Mouse (Mus musculus): ENCODE results near the gene Lamc3.

The Lamc3 gene

DNA sequence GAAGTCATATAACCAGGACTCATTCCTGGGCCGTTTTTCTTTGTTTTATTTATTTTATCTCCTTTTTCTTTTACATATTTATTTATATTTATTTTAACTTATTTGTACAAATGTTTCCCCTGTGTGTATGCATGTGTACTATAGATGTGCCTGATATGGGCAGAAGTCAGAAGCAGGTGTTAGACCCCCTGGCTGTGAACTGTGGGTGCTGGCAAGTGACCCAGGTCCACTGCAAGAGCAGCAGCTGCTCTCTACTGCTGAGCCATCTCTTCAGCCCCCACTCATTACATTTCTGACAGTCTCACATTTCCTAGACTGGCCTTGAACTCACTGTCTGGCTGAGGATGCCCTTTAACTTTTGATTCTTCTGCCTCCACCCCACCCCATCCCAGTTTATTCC lies 51.2 kb downstream of the Lamc3 start:
- no peak for DNase-seq

DNA sequence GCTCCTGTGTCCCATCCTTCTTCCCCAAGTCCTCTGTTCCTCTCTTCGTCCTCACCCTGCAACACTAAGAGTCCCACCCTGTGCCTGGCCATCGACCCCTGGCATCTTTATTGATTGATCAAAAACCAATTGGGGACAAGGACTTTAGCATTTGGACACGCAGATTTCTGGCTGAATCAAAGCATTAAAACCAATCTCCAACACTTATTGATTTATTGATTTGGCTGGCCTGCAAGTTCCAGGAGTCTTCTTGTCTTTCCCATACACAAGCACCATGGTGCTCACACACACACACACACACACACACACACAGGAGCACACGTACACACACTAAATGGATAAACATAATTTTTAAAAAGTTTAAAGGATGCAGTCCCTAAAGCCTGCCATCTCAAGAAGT lies 55.9 kb downstream of the Lamc3 start:
- DNase-seq, result no peak

- DNase-seq, result no peak
Observed at GRCm38 (mm10) chr2:31945580-31945979, 58.5 kb downstream of the Lamc3 start.

- no peak for DNase-seq
Observed at GRCm38 (mm10) chr2:31948392-31948791, 61.3 kb downstream of the Lamc3 start.

GRCm38 (mm10) chr2:31948801-31949200 lies 61.7 kb downstream of the Lamc3 start:
- DNase-seq, result no peak

DNA sequence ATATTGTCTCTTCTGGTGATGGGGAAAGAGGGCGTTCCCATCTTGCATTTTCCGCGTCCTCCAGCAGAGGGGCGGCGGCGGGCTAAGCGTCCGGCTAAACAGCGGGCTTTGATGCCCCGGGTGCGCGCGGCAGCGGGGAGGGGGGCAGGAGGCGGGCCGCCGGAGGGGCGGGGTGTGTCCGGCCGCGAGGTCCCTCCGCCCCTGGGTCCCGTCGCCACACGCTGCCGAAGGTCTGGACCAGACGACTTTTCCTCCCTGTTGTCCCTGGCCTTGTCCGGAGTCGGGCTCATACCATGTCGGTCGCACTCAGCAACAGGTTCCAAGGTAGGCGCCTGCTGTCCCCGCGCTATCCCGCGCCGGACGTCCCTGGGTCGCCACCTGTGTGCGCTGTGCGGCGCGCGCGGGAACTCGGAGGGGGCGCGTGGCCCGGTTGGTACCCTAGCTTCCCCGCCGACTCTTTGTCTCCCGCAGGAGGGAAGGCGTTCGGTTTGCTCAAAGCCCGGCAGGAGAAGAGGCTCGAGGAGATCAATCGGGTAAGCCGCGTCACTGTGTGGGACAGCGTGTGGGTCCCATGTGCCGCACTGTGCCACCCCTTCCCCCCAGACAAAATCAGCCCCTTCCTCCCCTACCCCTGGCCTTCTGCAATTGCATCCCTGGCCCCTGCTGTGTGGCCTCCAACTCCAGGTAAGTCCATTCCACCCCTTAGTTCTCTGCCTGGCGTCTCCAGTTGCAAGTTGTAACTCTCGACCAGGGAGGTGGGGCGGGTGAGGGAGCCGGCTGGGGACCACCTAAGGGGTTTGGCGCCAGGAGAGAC lies 63.2 kb downstream of the Lamc3 start, which contains the start of gene Aif1l:
TSS of gene Aif1l (plus strand) at position 82 of the 814 bp plus-strand sequence.
- DNase-seq, result peak in 1 of 2 experiments; percentile 41

DNA sequence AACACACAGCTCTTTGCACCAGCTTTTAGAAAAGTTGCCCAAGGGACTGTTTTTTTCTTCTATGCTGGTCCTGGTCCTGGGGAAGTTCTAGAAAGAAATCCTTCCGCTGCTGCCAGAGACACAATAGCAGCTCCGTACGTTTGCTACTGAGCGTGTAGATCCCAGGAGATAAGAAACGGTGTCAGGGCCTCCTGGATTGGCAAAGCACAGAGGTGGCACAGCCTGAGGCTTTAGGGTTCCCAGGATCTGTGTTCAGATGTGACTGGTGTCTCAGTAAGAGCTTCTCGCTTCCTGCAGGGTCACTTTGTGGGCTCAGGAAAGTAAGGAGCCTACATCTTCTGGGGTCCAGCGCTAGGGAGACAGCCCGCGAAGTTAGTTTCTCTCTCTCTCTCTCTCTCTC lies 63.9 kb downstream of the Lamc3 start:
- no peak for DNase-seq

DNA sequence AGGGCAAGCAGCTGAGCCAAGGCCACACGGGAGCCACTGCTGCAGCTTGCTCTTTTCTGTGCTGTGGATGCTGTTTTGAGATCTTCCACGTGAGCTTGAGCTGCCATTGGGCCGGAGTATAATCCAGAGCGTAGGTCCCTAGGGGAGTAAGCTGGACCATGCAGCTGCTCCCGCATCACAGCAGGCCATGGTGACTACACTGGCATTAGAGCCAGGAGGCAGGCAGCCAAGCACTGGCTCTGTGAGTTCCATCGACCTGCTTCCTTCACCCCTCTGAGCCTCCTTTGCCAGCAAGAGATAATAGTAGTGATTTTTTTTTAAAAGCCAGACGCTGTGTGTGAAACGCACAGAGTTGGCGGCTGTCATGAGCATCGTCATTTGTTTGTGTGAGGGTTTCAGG lies 65.1 kb downstream of the Lamc3 start:
- DNase-seq, result no peak

GRCm38 (mm10) chr2:31952725-31953124 lies 65.6 kb downstream of the Lamc3 start:
- DNase-seq, result no peak

DNA sequence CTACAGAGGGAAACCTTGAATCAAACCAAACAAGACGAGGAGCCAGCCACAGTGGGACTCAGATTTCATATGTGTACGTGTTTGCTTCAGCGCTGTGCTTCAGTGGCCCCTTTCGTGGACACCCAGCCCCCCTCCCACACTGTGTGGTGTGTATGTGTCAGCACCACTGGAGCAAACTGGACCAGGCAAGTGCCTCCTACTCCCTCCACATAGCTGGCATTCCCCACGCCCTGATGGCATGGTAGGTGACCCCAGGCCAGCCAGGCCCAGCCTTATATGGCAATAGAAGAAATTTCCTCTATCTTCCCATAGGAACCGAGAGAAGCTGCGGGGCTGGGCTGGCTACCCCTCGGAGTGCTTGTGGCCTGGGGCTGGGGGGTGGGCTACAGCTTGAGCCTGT lies 66.6 kb downstream of the Lamc3 start:
- DNase-seq, result no peak

DNA sequence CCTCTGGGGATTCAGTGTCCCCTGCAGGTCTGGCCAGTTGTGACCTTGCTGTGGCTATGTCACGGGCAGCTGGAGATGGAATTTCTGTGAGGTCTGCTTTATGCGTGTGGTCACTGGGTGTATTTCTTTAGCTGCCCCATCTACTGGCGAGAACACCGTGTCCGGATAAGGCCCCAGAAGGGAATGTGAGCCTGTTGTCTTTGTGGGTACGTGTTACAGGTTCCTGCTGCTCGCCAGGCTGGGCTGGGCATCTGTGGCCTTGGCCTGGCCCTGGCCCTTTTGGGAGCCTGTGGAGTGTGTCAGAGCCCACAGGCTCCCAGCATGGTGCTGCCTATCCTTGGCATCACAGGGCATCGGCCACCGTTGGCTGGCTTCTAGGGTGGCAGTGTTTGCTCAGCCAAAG lies 67.7 kb downstream of the Lamc3 start:
- peak; percentile 48 to 63 for DNase-seq

GRCm38 (mm10) chr2:31955686-31956085 lies 68.6 kb downstream of the Lamc3 start:
- DNase-seq, result no peak

DNA sequence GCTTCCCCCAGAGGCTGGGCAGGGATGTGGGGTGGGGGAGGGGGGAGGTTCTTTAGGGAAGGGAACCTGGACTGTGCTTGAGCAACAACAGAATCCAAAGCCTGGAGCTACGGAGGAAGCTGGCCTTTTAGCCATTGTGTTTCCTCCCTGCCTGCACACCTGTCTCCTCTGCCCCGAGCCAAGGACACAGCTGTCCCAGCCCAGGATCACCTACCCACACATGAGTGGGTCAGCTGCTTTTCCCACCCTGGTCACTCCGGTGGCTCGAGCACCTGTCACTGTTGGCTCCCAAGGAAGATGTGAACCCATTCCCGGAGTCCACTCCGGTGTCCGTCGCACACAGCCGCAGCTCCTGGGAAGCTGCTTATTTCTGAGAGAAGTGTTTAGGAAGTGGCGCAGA lies 70.1 kb downstream of the Lamc3 start:
- DNase-seq, result no peak

DNA sequence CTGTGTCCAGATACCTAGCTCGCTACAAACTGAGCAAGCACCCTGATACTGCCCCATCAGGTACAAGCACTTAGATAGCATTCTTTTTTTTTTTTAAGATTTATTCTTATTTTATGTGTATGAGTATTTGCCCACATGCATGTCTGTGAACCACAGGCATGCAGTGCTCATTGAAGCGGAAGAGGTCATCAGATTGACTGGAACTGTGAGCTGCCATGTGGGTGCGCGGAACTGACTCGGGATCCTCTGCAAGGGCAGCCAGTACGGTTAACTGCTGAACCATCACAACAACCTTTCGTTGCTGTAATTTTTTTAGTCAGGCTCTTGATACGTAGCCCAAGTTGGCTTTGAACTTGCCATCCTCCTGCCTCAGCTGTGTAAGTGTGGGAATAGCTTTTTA lies 73.9 kb downstream of the Lamc3 start:
- no peak for DNase-seq

- no peak for DNase-seq
Observed at GRCm38 (mm10) chr2:31961791-31962222, 74.7 kb downstream of the Lamc3 start.

DNA sequence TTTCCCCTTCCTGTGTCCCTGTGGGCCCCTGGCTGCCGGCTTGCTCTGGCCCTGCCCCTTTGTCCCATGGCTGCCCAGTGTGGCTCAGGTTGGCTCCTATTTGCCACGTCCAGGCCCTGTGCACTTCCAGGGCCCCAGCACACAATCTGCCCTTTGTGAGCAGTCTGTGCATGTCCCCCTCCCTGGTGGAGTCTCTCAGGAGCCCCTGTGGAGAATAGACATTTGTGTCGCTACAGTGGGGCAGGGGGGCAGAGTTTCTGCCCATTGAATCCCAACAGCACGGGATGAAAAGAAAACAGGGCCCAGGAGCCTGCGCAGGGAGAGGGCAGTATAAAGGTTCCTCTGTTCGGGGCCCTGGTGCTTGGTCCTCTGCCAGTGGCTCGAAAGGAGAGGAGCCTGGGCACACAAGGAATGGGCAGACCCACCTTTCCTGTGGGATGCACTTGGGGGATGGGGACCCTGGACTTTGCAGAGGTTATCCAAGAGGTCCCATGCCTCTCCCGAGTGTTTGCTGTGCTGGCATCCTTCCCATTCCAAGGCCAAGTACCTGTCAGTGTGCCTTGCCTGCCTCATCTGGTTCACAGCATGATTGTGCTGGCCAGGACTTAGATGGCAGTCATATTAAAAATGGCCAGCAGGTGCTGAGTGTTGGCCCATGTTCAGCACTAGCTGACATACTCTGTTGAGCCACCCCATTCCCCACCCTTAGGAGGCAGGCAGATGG lies 75.6 kb downstream of the Lamc3 start:
- peak; percentile 62 to 65 for DNase-seq

- peak; percentile 60 to 71 for DNase-seq
Observed at GRCm38 (mm10) chr2:31963491-31963890, 76.4 kb downstream of the Lamc3 start.

GRCm38 (mm10) chr2:31964191-31964590 lies 77.1 kb downstream of the Lamc3 start:
- DNase-seq, result no peak

DNA sequence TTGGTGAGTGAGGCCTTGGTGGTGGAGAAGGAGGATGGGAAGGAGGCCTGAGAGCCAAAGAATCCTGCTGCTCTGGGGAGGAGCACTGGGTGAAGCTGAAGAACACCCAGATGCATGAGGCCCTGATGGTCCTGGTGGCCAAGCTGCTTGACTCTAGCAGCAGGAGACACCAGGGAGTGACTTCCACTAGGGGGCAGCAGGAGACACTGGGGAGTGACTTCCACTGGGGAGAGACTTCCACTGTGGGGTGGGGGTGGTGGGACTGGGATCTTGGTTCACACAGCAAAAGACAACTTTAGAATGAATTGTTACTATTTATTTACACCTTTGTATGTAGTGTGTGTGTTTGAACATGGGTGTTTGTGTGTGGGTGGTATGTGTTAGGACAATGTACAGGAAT lies 78.0 kb downstream of the Lamc3 start:
- DNase-seq, result peak in 1 of 2 experiments; percentile 58

DNA sequence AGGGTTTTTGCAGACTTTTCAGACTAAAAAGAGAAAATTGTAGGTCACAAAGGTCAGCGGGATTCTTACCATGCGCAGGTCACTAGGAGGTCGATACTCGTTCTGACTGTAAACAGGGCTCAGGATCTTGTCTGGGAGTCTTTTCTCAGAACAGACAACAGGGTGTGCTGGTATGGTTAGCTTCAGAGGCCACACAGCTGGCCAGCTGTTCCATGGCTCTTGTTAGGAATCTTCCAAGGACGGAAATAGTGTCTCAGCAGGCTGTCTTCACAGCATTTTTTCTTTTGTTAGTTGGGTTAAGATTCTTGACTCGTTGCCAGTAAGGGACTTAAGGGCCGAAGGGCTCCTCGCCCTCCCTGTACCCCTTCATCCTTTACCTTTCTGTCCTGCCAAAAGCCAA lies 79.7 kb downstream of the Lamc3 start:
- no peak for DNase-seq

DNA sequence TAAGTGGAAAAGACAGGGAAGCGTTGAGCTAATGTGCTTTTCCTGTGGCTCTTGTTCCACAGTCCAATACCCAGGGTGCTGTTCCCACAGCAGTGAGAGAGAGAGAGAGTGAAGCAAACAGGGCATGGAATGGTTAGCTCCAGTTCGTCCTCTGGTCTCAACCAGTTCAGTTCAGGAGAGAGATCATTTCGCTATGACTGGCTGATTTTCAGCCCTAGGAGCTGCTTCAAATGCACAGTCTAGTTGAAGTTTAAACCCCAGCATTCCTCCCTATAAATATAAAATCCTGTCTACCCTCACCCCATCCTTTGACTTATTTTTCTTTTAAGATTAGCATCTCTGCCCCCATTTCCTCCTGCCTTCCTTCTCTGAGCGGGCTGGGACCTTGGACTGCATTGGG lies 85.5 kb downstream of the Lamc3 start:
- no peak for DNase-seq

- peak; percentile 100 for DNase-seq
Observed at GRCm38 (mm10) chr2:31974141-31974808, 87.2 kb downstream of the Lamc3 start, which contains the start of gene Nup214. Gene Nup214 (plus strand): TSS chr2:31974436.

DNA sequence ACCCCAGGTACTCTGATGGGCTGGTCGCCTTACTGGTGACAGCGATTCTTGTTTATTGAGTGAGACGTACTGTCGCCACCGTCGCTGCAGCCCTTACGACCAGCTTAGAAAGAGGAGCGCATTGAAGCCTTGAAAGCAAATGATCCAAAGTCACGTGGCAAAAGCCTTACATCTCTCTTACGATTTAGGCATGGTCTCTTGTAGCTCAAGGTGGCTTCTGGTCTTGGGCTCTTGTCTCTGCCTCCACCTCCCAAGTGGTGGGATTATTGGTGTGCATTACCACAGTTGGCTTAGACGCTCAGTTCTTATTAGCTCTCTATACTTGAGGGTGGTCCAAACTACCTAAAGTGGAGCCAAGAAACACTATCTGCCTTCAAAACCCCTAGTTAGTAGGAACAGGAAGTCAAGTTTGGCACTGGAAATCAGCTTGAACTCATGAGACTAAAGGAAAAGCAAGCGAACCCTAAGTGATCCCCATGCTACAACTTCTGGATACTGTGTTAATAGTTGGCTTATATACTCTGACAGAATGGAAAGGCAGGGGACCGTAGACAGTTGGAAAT lies 87.8 kb downstream of the Lamc3 start:
- DNase-seq, result no peak
